Mouse (Mus musculus): ENCODE data around the gene Ppp1r1a. TPM values are rescaled to one million over a fixed set of nuclear protein-coding genes. Genes with fewer than 3 reads are reported as not detected.

Gene Ppp1r1a
- 14.6 and 16.4 TPM in 2 replicates for polyA plus RNA-seq (2012; rRNA removed)

- DNase-seq (ENCODE audit: low spot score), result peak; percentile 44
Measured at GRCm38 (mm10) chr15:103537822-103538213, at the start of gene Ppp1r1a. Ppp1r1a (minus strand) TSS chr15:103538003.

DNA sequence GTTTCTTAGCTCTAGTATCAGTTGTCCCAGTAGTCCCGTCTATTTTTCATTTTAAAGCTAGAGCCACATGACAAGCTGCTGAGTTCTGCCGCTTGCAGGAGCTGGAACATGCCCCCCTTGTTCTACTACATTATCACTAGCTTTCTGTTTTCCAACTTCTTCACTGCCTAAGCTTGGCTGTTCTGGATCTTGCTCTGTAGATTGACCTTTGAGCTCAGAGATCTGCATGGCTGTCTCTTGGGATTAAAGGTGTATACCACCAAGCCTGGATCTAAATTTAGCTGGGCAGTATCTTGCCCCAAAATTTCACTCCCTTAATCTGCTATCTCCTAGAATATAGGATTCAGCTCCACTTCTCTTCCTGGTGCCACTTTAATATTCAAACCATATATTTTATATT lies 48.1 kb upstream of the Ppp1r1a start:
- no peak for DNase-seq (ENCODE audit: low spot score)

GRCm38 (mm10) chr15:103564981-103565380 lies 27.2 kb upstream of the Ppp1r1a start, which contains the start of gene Glycam1:
Glycam1 (minus strand) TSS chr15:103565081.
- DNase-seq (ENCODE audit: low spot score), result no peak

- no peak for DNase-seq (ENCODE audit: low spot score)
Measured at GRCm38 (mm10) chr15:103552096-103552690, 14.4 kb upstream of the Ppp1r1a start.

- DNase-seq (ENCODE audit: low spot score), result no peak
Measured at GRCm38 (mm10) chr15:103551053-103551452, 13.2 kb upstream of the Ppp1r1a start.

- DNase-seq (ENCODE audit: low spot score), result no peak
Measured at GRCm38 (mm10) chr15:103549475-103549874, 11.7 kb upstream of the Ppp1r1a start.

DNA sequence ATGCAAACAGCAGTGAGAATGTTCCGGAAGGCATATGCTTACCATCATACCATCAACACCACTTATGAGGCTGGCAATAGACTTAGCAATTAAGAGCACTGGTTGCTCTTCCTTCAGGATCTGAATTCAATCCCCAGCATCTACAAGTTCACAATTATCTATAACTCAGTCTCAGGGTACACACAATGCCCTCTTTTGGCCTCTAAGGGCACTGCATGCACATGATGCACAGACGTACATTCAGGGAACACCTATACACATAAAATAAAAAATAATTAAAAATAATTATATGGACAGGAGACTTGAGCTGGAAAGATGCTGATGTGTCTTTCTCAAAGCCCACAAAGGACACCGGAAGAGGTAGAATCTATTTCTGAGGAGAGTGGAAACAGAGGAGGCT lies 10.2 kb upstream of the Ppp1r1a start:
- no peak for DNase-seq (ENCODE audit: low spot score)

GRCm38 (mm10) chr15:103542526-103542925 lies 4.7 kb upstream of the Ppp1r1a start:
- no peak for DNase-seq (ENCODE audit: low spot score)

DNA sequence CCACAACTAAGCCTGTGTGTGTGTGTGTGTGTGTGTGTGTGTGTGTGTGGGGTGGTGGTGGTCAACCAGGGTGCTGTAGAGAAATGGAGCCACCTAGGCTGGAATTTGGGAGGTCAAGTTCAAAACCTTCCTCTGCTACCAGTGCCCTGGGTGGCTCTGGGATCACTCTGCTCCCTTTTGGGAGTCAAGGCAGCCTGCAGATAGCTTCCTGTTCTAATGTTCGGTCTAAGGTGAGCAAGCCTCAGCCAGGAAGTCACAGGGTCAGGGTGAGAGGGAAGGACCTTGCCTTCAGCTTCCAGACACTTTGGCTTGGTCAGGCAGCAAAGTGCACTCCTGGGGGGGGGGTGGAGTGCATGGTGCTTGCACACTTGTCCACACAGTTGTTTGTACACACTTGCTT lies 2.8 kb upstream of the Ppp1r1a start:
- DNase-seq (ENCODE audit: low spot score), result no peak

- no peak for DNase-seq (ENCODE audit: low spot score)
Measured at GRCm38 (mm10) chr15:103539259-103539658, 1.5 kb upstream of the Ppp1r1a start.

- DNase-seq (ENCODE audit: low spot score), result no peak
Measured at GRCm38 (mm10) chr15:103537011-103537821, 587 bp downstream of the Ppp1r1a start.

DNA sequence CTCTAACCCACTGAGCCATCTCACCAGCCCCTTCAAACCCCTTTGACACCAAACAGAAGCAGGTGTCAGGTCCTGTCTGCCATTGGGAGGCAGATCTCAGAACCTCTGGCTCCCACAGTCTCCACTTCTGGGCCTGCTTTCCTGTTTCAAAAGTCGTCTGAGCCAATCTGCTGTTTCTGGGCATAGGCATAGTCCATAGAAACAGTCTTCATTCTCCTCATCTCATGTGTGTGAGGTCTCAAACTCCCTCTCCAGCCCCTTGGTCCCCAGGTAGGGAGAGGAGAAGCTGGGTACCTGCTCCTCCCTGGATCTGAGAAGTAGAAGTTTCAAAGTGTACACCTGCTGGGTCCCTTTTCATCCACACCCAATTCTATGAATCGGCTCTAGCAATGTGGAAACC lies 1.3 kb downstream of the Ppp1r1a start:
- no peak for DNase-seq (ENCODE audit: low spot score)

GRCm38 (mm10) chr15:103535786-103536185 lies 2.0 kb downstream of the Ppp1r1a start:
- DNase-seq (ENCODE audit: low spot score), result no peak

GRCm38 (mm10) chr15:103535030-103535429 lies 2.8 kb downstream of the Ppp1r1a start:
- no peak for DNase-seq (ENCODE audit: low spot score)

DNA sequence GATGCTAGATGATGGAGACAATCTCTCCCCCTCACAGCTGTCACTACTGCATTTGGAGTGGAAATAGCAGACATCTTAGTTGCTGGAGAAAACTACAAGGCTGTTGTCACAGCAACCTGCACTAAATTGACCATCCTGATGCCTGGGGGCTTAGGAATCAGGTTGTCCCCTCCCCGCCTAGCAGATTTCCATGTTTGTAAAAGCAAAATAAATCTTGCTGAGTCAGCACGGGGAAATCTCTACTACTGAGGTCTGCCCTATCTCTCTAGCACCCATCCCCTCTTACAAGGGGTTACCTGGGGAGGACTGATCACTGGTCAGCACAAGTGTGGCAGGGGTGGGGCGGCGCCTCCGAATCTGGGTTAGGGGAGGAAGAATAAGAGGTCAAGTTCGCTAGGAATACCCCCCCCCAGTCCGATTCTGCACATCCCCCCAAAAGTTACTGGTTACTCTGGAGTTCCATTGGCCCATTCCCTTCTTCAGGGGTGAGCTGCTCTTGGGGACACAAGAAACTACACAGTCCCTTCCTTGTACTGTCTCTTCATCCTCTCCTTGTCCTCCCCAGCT lies 3.7 kb downstream of the Ppp1r1a start:
- no peak for DNase-seq (ENCODE audit: low spot score)

DNA sequence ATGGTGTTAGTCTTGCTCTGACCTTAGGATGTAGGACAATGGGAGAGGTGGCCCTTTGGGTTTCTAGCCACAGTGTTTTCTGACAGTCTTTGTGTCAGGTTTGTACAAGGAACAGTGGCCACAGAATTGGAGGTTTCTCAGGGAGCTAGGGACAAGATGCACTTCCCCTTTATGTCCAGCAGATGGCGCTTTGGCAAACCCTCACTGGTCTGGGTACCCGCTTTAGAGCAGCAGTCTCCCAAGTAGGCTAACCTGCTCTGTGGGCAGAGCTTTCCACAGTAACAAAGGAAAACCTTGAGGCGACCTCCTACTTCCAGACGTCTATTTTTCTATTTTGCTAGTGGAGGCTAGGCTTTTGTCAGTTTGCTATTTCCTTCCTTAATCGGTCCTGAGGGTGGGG lies 7.4 kb downstream of the Ppp1r1a start:
- DNase-seq (ENCODE audit: low spot score), result no peak

DNA sequence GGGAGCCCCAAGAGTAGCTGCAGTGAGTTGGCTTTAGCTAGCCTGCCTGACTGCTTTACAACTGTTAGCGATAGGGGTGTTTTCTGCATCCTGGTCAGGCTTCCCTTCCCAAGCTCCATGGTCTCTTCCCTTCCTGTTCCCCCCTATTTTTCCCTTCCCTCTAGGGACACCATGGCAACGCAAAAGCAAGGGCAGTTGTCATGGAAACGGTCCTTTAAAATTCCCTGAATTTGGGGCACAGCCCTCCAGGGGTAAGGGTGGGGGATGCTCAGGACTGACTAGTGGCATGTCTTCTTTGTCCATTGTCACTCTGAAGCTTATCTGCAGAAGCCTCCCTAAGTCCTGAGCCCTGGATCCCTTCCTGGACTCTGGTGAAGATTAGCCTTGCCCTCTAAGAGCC lies 14.6 kb downstream of the Ppp1r1a start:
- DNase-seq (ENCODE audit: low spot score), result no peak

DNA sequence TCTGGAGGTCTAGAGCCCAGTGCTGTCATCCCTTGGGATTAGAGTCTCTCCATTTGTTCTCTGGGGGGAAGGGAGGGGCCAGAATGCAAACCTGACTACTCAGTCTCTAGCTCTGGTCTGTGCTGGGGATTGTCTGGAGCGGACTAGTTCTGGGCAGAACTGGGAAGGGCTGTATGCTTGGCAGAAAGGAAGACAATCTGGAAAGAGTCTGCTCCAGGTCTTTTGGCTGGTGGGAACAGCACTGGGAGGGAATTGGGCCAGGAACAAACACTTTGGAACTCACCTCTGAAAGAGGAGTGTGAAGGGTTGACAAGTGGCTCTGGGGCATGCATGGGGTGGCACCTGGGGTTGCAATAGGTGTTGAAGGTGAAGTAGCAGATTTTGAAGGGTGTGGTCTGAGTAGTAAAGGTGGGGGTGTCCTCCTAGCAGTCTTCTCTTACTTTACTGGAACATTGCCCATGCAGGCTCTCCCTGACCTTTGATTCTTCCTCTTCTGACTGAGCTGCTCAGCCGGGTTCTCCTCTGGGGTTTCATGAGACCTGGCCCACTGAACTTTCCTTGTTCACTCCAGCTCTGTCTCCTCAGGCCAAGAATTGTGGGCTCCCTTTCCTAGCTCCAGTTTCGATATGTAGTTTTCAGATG lies 15.2 kb downstream of the Ppp1r1a start:
- DNase-seq (ENCODE audit: low spot score), result no peak

DNA sequence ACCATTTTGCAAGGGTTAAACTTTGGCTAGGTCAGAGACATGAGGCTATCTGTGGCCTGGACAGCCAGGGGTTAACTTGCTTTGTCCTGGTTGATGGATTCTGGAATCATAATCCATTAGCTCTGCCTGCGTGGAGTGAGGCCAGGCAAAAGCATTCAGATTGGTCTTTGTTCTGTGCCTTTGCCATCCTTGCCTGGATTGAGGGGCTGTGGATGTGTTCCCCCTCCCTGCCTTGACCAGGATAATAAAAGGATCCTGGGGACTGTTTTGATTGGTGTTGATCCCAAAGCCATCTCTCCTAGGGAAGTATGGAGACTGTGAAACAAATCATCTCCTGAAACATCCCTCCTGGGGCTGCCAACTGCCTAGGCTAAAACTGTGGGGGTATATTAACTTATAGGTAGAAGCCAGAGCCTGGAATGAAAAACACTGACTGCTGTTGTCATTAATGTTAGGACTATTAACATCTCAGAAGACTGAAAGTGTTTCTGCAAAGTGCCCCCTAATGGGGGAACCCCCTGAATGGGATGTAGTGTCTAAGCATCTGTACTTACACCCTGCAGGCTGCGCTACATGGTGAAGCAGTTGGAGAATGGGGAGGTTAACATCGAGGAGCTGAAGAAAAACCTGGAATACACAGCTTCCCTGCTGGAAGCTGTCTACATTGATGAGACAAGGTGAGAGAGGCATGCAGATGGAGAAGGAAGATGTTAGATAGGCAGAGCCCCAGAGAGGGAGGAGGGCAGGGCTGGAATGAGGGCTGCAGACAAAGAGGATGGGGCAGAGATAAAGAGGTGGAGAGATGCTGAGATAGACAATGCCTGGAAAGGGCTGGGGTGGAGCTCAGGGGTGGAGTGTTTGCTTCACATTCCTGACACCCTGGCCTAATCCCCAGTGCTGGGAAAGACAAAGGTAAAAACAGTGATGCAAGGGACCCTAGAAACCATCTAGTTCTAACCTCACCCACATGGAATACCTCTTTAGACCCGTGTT lies 18.1 kb downstream of the Ppp1r1a start:
- no peak for DNase-seq (ENCODE audit: low spot score)

GRCm38 (mm10) chr15:103518600-103519385 lies 19.0 kb downstream of the Ppp1r1a start:
- no peak for DNase-seq (ENCODE audit: low spot score)

Measured in urinary bladder, adult 2 months (tissue).